Mouse (Mus musculus) frontal cortex, postnatal 10 days (tissue): ENCODE results near the gene Gemin5.

ENCODE experiments used
- DNase-seq, 2 experiments: peaks; one replicate each; pipeline ENCODE4 v3.0.0; 2022; ENCODE audit warnings: low spot score in 2 of 2, mixed read lengths in 1 of 2

Gemin5 gene

GRCm38 (mm10) chr11:58171459-58172091 is 3.2 kb upstream of the Gemin5 start, which contains the start of gene Mrpl22:
Gene Mrpl22, plus strand, starts transcription at chr11:58171661.
- DNase-seq = peak; percentile 89 to 95

DNA sequence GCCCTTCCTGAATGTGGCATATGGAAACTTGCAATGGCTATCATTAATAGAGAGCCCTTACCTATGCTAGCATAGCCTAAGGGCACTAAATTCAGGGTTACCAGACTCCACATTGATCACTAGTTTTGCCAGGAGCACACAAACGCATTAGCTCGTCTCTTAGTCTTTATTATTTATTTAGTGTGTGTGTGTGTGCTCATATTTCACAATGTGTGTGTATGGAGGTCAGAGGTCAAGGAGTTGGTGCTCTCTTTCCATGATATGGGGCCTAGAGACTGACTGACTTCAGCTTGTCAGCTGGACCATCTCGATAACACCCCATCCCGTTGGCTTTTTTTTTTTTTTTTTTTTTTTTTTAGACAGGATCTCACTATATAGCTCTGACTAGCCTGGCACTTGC is 1.3 kb upstream of the Gemin5 start:
- no peak for DNase-seq

GRCm38 (mm10) chr11:58167822-58168166 is 545 bp downstream of the Gemin5 start:
- DNase-seq = no peak

DNA sequence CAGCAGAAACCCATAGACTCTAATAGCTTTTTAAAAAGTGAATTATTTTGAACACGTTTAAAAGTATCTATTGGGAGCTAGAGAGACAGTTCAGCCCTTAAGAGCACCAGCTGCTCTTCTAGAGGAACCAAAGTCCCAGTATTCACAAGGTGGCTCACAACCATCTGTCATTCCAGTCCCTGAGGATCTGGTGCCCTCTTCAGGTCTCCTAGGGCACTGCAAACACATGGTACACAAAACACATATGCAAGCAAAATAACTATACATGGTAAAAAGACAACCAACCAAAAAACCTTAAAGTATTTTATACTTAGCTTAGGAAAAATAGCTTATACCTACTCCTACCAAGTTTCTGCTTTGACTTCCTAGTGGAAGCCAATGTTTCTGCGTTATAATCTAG is 3.3 kb downstream of the Gemin5 start:
- no peak for DNase-seq

GRCm38 (mm10) chr11:58156871-58157270 is 11.5 kb downstream of the Gemin5 start:
- no peak for DNase-seq

- DNase-seq = no peak
These were observed 12.9 kb downstream of the Gemin5 start for GRCm38 (mm10) chr11:58155458-58155857.

- DNase-seq = no peak
These were observed 22.1 kb downstream of the Gemin5 start for GRCm38 (mm10) chr11:58146241-58146640.

GRCm38 (mm10) chr11:58143704-58144426 is 24.5 kb downstream of the Gemin5 start:
- peak; percentile 22 to 57 for DNase-seq

DNA sequence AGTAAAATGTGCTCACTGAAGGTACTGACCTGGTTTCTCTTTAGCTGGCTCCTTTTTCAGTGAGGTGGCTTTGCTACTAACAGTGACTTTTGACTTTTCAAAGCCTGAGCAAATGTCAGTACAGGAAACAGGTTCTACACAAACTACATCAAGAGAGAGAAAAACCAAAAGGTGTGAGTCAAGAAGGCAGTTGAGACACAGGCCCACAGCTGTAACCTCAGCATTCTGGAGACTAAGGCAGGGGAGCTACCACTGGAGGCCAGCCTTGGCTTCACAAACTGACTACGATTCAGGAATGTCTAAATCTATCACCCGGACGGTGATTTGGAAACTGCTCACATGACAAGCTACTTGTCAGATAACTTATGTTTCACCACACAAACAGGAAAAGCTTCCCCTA is 28.9 kb downstream of the Gemin5 start:
- no peak for DNase-seq

- no peak for DNase-seq
These were observed 29.5 kb downstream of the Gemin5 start for GRCm38 (mm10) chr11:58138821-58139220.

DNA sequence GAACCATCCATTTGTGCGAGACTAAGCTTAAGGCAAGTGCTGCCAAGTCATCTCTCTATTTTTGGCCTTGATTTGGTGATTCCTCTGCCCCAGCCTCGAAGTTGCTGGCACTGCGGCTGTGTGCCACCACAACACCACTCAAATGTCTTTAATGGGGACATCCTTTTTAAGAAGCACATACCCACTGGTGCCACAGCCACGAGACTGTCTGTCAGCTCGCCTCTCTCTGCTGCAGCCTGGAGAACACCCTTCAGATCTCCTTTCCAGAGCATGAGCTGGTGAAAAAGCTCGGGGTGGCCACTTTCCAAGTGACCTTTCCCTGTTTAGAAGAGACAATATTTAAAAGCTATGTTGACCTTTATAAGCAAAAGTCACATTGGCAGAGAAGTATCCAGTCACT is 31.7 kb downstream of the Gemin5 start:
- no peak for DNase-seq

DNA sequence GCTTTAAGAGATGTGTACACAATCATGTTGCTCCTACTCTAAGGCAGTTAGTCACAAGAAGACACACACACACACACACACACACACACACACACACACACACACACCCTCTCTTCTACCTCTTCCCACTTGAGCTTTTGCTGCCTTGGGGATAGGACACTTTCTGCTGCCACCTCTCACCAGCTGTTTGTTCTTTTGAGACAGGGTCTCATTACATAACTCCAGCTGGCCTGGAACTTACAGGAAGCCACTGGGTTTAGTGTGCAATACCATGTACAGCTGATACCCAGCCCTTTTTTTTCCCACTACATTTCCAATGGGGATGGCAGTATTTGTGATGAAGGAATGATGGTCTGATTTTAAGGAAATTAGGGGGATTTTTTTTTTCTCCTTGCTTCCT is 33.0 kb downstream of the Gemin5 start:
- no peak for DNase-seq

GRCm38 (mm10) chr11:58134869-58135268 is 33.5 kb downstream of the Gemin5 start:
- no peak for DNase-seq

DNA sequence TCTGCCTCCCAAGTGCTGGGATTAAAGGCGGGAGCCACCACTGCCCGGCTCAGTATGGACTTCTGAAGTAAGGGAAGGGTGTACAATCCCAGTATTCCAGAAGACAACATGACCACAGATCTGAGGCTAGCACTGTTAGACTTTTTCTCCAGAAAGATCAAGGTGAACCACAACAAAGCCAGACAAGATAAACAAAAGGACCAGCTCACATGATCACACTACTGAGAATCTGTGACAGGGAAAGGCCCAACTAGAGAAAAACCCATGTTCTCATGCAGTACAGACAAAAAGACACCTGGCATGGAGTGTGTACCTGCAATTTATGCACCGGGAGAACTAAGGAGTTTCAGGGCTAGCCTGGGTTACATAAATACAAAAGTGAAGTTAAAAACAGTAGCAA is 36.3 kb downstream of the Gemin5 start:
- DNase-seq = no peak

DNA sequence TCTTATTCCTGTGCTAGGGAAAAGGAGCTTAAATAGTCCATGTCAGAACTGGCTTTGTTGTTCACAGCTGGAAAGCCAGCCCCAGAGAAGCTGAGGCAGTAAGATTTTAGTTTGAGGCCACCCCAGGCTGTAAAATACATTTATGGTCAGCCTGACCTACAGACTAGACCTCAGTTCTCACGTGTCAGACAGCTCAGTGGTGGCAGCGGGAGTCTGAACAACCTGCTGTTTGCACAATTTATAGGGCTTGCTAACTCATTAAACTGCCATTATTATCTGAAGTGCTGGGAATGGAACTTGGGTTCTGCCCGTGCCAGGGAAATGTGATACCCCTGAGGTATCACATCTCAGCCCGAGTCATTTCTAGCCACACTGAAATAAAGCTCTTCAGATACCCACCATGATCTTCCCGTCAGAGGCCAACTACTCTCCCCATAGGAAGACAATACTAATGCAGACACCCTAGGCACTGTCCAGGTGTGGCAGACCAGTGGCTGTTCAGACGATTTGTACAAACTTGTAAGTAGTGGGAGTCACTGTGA is 39.0 kb downstream of the Gemin5 start:
- DNase-seq = no peak

GRCm38 (mm10) chr11:58127544-58127943 is 40.8 kb downstream of the Gemin5 start:
- no peak for DNase-seq

- DNase-seq = no peak
These were observed 41.8 kb downstream of the Gemin5 start for GRCm38 (mm10) chr11:58126397-58127160.

GRCm38 (mm10) chr11:58125021-58125420 is 43.3 kb downstream of the Gemin5 start:
- DNase-seq = no peak

DNA sequence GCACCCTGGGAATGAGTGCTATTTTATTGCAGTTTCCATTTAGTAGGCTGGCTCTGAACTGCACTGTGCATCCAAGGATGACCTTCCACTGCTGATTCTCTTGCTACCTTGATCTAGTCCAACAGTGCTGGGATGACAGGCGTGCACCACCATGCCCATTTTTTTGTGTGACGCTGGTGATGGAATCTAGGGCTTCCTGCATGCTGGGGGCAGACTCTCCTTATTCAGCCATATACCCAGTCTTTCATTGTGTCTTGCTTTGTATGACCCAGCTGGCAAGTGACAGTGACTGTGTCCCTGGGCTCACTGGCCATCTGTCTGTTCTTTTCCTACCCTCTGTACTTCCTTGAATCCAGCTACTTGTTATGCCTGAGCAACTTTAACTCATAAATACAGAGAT is 44.6 kb downstream of the Gemin5 start:
- no peak for DNase-seq

GRCm38 (mm10) chr11:58121351-58121750 is 47.0 kb downstream of the Gemin5 start:
- DNase-seq = no peak

- DNase-seq = no peak
These were observed 47.7 kb downstream of the Gemin5 start for GRCm38 (mm10) chr11:58120655-58121054.

DNA sequence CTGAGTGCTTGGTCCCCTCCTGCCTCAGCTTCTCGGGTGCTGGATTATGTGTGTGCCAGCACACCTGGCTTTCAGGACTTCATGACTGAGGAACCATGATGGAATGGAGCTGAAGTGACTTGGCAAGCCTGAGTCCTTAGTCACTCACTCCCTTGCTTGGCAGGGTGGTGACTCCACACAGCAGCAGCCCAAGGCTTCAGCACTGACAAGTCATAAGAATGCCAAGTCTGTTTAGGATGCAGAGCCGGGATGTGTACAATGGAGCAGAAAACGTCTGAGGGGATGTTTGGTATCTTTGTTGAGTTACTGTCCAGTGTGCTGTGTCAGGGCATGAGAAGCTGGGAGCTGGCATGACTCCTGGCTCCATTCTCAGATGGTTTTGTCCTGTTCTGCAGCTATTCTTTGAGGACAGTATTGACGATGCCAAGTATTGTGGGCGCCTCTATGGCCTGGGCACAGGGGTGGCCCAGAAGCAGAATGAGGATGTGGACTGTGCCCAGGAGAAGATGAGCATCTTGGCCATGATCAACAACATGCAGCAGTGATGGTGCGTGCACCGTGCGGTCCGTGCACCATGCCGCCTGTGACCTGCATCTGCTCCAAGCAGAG is 51.2 kb downstream of the Gemin5 start:
- DNase-seq = no peak
